Mouse (Mus musculus) lung, postnatal 0 days (tissue): ENCODE measurements around the gene Nudt6. TPM values are rescaled to one million over a fixed set of nuclear protein-coding genes. Genes with fewer than 3 reads are reported as not detected.

Source experiments
- ATAC-seq: fragments of 200-750 bp; cut with Nextera tagmentation; 2 replicates; pipeline ENCODE4 v1.8.0; 2017; ENCODE audit warnings: moderate library complexity
- DNase-seq: peaks from one replicate; pipeline ENCODE4 v3.0.0-alpha.2; 2016; ENCODE audit warnings: low spot score
- H3K27ac ChIP-seq: fragments of 300-500 bp; sonication (generic); 2 replicates; pipeline ENCODE4 v1.5.1; 2014; ENCODE audit warnings: antibody characterized with exemption, mild to moderate bottlenecking, low read length, mixed read lengths
- H3K27me3 ChIP-seq: fragments of 300-500 bp; sonication (generic); replicated peaks from 2 replicates; pipeline ENCODE4 v1.6.1; 2014; ENCODE audit warnings: low read length, mixed read lengths; ENCODE audit not compliant: insufficient read depth
- H3K36me3 ChIP-seq: fragments of 300-500 bp; sonication (generic); 2 replicates; pipeline ENCODE4 v1.6.1; 2014; ENCODE audit warnings: low read length, mixed read lengths; ENCODE audit not compliant: insufficient read depth
- H3K4me1 ChIP-seq: fragments of 300-500 bp; sonication (generic); 2 replicates; pipeline ENCODE4 v1.6.1; 2014; ENCODE audit warnings: antibody characterized with exemption, low read depth, low read length, mixed read lengths; ENCODE audit not compliant: insufficient read depth
- H3K4me2 ChIP-seq: fragments of 300-500 bp; sonication (generic); replicated peaks from 2 replicates; pipeline ENCODE4 v1.6.1; 2014; ENCODE audit warnings: low read depth, mild to moderate bottlenecking, low read length, moderate library complexity, mixed read lengths
- H3K4me3 ChIP-seq: fragments of 300-500 bp; sonication (generic); 2 replicates; pipeline ENCODE4 v1.5.1; 2014; ENCODE audit warnings: low read depth, low read length
- H3K9ac ChIP-seq: fragments of 300-500 bp; sonication (generic); replicated peaks from 2 replicates; pipeline ENCODE4 v1.6.1; 2014; ENCODE audit warnings: low read depth, mild to moderate bottlenecking
- H3K9me3 ChIP-seq: fragments of 300-500 bp; sonication (generic); 2 replicates; pipeline ENCODE4 v1.6.1; 2016; ENCODE audit warnings: low read length, mixed read lengths
- CTCF ChIP-seq: IDR thresholded peaks from 2 replicates; pipeline ENCODE4 v1.5.1; 2016; ENCODE audit warnings: antibody characterized with exemption, mild to moderate bottlenecking
- EP300 ChIP-seq: IDR thresholded peaks from 2 replicates; pipeline ENCODE4 v1.6.1; 2016; ENCODE audit warnings: antibody characterized with exemption, mild to moderate bottlenecking, control low read depth
- WGBS: fragments of 180-500 bp; shearing (Covaris S2); extraction: QIAGEN DNeasy Blood & Tissue Kit; methylation state at CpG from one replicate; pipeline ENCODE4 v1.1.7; 2014; 5-methylcytosine and 5-hydroxymethylcytosine counted together
- polyA plus RNA-seq: library from polyadenylated mRNA; unstranded; fragments of >200 nt; fragmentation: Nextera tagmentation; extraction: Ambion mirVana; gene quantifications from 2 replicates; pipeline ENCODE4 v1.2.1, GENCODE M21; 2015

The Nudt6 gene
- polyA plus RNA-seq = 7.3 and 8.8 TPM in 2 replicates

DNA sequence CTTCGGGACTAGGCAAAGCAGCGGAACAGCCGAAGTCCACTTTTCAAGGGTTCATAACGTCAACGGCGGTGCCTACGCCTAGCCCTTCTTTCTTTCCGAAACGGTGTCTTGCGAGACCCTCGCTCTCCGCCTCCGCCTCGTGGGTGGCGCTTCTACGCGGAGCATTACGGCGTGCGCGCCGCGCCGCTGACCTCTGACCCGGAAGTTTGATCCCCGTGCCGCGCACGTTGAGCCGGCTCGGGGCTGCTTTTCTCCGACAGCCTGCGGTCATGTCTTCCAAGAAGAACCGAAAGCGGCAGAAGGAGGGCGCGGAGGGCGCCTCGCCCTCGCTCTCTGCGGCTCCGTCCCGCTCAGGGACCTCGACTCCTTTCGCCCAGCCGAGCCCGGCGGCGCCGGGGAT lies at the start of gene Nudt6:
Nudt6 (minus strand) TSS at position 140 of the 400 bp plus-strand sequence.
- Histone ChIP-seq H3K27ac (peak within 1 kb of the TSS; percentile 94), H3K4me2 (peak within 1 kb of the TSS; percentile 87), H3K4me1 (peaks cover 2% of the 10 kb centered on the region; the same call in 1 of the 2 replicates), H3K4me3 (peak within 1 kb of the TSS; percentile 87), H3K9ac (peak within 1 kb of the TSS; percentile 82), H3K36me3 (no peaks in the 10 kb centered on the region), H3K9me3 (no peaks in the 10 kb centered on the region), H3K27me3 (no peaks in the 10 kb centered on the region)
- TF ChIP-seq CTCF (peak; percentile 10; the same call in 1 of the 2 replicates), EP300 (peak; percentile 47; the same call in 1 of the 2 replicates)
- DNase-seq (peak; percentile 96), ATAC-seq (peak; percentile 86)
- WGBS = under 1% methylated on average over 47 of the region's 50 CpGs

DNA sequence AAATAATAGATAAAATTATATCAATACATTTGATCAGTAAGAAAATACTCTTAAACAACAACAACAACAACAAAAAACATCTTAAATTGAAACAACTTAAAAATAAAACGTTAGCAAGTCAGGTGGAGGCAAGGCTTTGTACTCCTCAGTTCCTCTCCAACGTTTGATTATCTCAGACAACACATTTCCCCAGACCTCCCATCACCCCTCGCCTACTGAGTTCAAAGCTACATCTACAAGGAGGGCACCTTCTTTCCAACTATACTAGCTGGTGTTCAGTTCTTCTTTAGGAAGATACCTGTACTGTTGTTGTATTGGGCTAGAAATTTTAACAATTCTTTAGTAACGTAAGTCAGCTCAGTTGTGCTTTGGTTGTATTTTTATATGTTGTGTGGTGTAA lies 49.3 kb upstream of the Nudt6 start:
- H3K36me3 ChIP-seq = no peaks in the 10 kb centered on the region
- 82% methylated on average over 4 of the region's 4 CpGs for WGBS
- H3K4me3 ChIP-seq = no peak overlapping the region
- TF ChIP-seq EP300 (no peak), CTCF (no peak)
- H3K27me3 ChIP-seq = no peaks in the 10 kb centered on the region
- no peak overlapping the region for H3K9ac ChIP-seq
- ATAC-seq = no peak
- no peak for DNase-seq
- H3K27ac ChIP-seq = no peak overlapping the region
- H3K4me2 ChIP-seq = no peak overlapping the region
- H3K9me3 ChIP-seq = no peaks in the 10 kb centered on the region
- peaks cover 4% of the 10 kb centered on the region; the same call in 1 of the 2 replicates for H3K4me1 ChIP-seq

GRCm38 (mm10) chr3:37468170-37468569 lies 48.2 kb upstream of the Nudt6 start:
- DNase-seq (peak; percentile 49), ATAC-seq (no peak)
- H3K4me3 ChIP-seq = no peak overlapping the region
- H3K9ac ChIP-seq = no peak overlapping the region
- H3K36me3 ChIP-seq = no peaks in the 10 kb centered on the region
- 88% methylated on average over 2 of the region's 2 CpGs for WGBS
- H3K9me3 ChIP-seq = no peaks in the 10 kb centered on the region
- TF ChIP-seq CTCF = peak; percentile 75
- no peak for TF ChIP-seq EP300
- H3K27ac ChIP-seq = no peak overlapping the region
- no peak overlapping the region for H3K4me2 ChIP-seq
- peaks cover 3% of the 10 kb centered on the region; the same call in 1 of the 2 replicates for H3K4me1 ChIP-seq
- H3K27me3 ChIP-seq = no peaks in the 10 kb centered on the region

GRCm38 (mm10) chr3:37455992-37456391 lies 36.0 kb upstream of the Nudt6 start:
- no peak overlapping the region for H3K4me3 ChIP-seq
- TF ChIP-seq EP300 = no peak
- TF ChIP-seq CTCF = no peak

DNA sequence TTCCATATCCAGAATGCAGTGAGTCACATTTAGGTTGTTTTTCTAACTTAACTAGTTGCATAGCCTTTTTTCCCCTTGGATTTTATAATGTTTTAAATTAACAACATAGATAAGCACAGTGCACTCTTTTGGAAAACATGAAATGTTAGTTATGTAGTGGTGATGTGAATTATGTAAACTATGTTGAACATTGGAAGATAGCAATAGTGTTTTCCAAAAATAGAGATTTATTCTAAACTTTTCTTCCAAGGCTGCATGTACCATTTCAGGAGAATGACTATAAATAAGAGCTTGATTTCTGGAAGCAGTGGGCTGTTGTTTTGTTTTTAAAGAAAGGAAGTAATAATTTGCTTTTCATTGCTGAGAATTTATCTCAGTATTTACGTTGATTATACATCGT lies 23.4 kb upstream of the Nudt6 start:
- Histone ChIP-seq H3K4me2 (no peak overlapping the region), H3K4me1 (no peaks in the 10 kb centered on the region), H3K27ac (no peak overlapping the region), H3K36me3 (no peaks in the 10 kb centered on the region), H3K9me3 (no peaks in the 10 kb centered on the region), H3K9ac (no peak overlapping the region), H3K27me3 (no peaks in the 10 kb centered on the region), H3K4me3 (no peak overlapping the region)
- 68% methylated on average over 2 of the region's 2 CpGs for whole genome bisulfite sequencing
- TF ChIP-seq CTCF (no peak), EP300 (no peak)
- no peak for DNase-seq
- ATAC-seq = no peak

More at GRCm38 (mm10) chr3:37455992-37456391, 36.0 kb upstream of the Nudt6 start:
- Histone ChIP-seq H3K27me3 (no peaks in the 10 kb centered on the region), H3K27ac (no peak overlapping the region), H3K9me3 (no peaks in the 10 kb centered on the region), H3K9ac (no peak overlapping the region), H3K4me2 (no peak overlapping the region), H3K36me3 (no peaks in the 10 kb centered on the region), H3K4me1 (no peaks in the 10 kb centered on the region)
- WGBS = 47% methylated on average over 1 of the region's 1 CpGs
- no peak for ATAC-seq
- no peak for DNase-seq

DNA sequence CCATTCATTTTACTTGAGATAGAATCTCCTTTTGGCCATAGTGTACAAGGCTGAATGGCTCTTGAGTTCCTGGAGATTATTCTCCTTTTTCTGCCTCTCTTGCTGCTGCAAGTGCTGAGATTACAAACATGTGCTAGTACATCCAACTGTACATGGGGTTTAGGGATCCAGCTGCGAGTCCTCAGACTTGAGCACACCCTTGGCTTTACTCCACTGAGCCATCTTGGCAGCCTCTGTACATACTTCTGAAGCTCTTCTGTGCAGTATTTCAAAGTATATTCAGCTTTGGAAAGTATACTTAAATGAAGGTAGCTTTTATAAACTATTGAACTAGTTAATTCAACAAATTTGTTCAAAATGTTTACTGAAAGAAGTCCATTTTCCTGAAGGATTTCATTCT lies 19.8 kb upstream of the Nudt6 start:
- Histone ChIP-seq H3K9me3 (no peaks in the 10 kb centered on the region), H3K9ac (no peak overlapping the region), H3K27ac (no peak overlapping the region), H3K4me2 (no peak overlapping the region), H3K4me1 (no peaks in the 10 kb centered on the region), H3K4me3 (no peak overlapping the region), H3K36me3 (no peaks in the 10 kb centered on the region), H3K27me3 (no peaks in the 10 kb centered on the region)
- peak; percentile 43 for DNase-seq
- 37% methylated on average over 1 of the region's 1 CpGs for WGBS
- TF ChIP-seq CTCF (no peak), EP300 (no peak)
- no peak for ATAC-seq

DNA sequence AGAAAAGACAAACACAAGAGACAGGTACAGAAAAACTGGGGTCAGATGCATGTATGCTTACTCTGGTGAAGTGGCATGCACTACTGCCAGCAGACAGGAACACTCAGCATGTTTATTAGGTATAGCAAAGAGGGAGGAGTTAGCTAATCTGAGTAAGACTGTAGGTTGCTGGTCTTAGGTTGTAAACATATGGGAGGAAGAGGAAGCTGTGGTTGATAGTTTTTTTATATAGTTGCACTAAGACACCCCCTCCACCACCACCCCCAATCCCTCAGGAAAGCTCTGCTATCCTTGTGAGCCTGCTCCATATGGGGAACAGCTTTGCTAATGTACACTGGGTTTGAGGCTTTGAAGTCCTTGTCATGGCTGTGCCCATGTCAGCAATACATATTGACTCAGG lies 10.3 kb upstream of the Nudt6 start:
- no peak for DNase-seq

More for the DNA sequence above, 10.3 kb upstream of the Nudt6 start:
- H3K4me2 ChIP-seq = no peak overlapping the region
- no peak overlapping the region for H3K9ac ChIP-seq
- H3K27me3 ChIP-seq = no peaks in the 10 kb centered on the region
- no peaks in the 10 kb centered on the region for H3K9me3 ChIP-seq
- H3K27ac ChIP-seq = no peak overlapping the region
- H3K4me3 ChIP-seq = no peak overlapping the region
- TF ChIP-seq EP300 = no peak
- no peak for TF ChIP-seq CTCF
- no peak for ATAC-seq
- no peaks in the 10 kb centered on the region for H3K4me1 ChIP-seq
- H3K36me3 ChIP-seq = peaks cover 11% of the 10 kb centered on the region; the same call in 1 of the 2 replicates
